Mouse (Mus musculus) small intestine, adult 2 months (tissue): ENCODE measurements around the gene Plscr4.

Experiments
- CTCF ChIP-seq: fragments of 200-500 bp; IDR thresholded peaks from 2 replicates; pipeline ENCODE4 v1.5.1; 2012; ENCODE audit warnings: low read depth, mild to moderate bottlenecking, control low read depth, inconsistent platforms, low read length, moderate library complexity, mixed read lengths; ENCODE audit not compliant: insufficient replicate concordance, insufficient read length; ENCODE audit errors: extremely low read depth
- POLR2A ChIP-seq: fragments of 200-500 bp; IDR thresholded peaks from 2 replicates; pipeline ENCODE4 v1.6.1; 2012; ENCODE audit warnings: low read depth, mild to moderate bottlenecking, control low read depth, inconsistent platforms, low read length, moderate library complexity

- TF ChIP-seq CTCF, result peak; percentile 78; the same call in 1 of the 2 replicates
- no peak for TF ChIP-seq POLR2A
Observed at GRCm38 (mm10) chr9:92499710-92500410, 42.7 kb downstream of the Plscr4 start.
